Mouse (Mus musculus) MEL (cell line): ENCODE measurements around the gene Clpsl2. TPM values are rescaled to one million over a fixed set of nuclear protein-coding genes. Genes with fewer than 3 reads are reported as not detected.

Experiments
- DNase-seq: peaks from one replicate; pipeline ENCODE4 v3.0.0; 2011; ENCODE audit warnings: low read depth, low spot score
- H3K27ac ChIP-seq: 2 replicates; pipeline ENCODE4 v1.5.1; 2012; ENCODE audit warnings: low read depth, mild to moderate bottlenecking, control low read depth, low read length, moderate library complexity; ENCODE audit not compliant: control insufficient read depth
- H3K27me3 ChIP-seq, 2 experiments: fragments of 150-350 bp in 1 of 2; sonication (generic) in 1 of 2; 2 replicates each; pipeline ENCODE4 v1.6.1; 2012; ENCODE audit warnings: low read length in 2 of 2, mild to moderate bottlenecking in 2 of 2, improper control_type of control experiment in 1 of 2, moderate library complexity in 1 of 2; ENCODE audit not compliant: insufficient read depth in 2 of 2, control insufficient read depth in 1 of 2
- H3K36me3 ChIP-seq, 2 experiments: 2 replicates each; pipeline ENCODE4 v1.6.1; 2012 to 2014; ENCODE audit warnings: low read length in 2 of 2, improper control_type of control experiment in 1 of 2, inconsistent platforms in 1 of 2, mild to moderate bottlenecking in 1 of 2; ENCODE audit not compliant: insufficient read depth in 2 of 2, control insufficient read depth in 1 of 2
- H3K4me1 ChIP-seq, 2 experiments: fragments of 150-350 bp in 1 of 2; sonication (generic) in 1 of 2; 2 replicates each; pipeline ENCODE4 v1.6.1; 2012; ENCODE audit warnings: low read length in 2 of 2, improper control_type of control experiment in 1 of 2, mild to moderate bottlenecking in 1 of 2; ENCODE audit not compliant: insufficient read depth in 2 of 2, control insufficient read depth in 1 of 2
- H3K4me3 ChIP-seq, 2 experiments: fragments of 150-350 bp in 1 of 2; sonication (generic) in 1 of 2; 2 replicates each; pipeline ENCODE4 v1.5.1; 2012; ENCODE audit warnings: low read depth in 2 of 2, low read length in 2 of 2, mild to moderate bottlenecking in 2 of 2, moderate library complexity in 2 of 2, control low read depth in 1 of 2, improper control_type of control experiment in 1 of 2; ENCODE audit not compliant: control insufficient read depth in 1 of 2, insufficient read depth in 1 of 2
- H3K79me2 ChIP-seq: 2 replicates; pipeline ENCODE4 v1.6.1; 2012; ENCODE audit warnings: mild to moderate bottlenecking, low read length, moderate library complexity; ENCODE audit not compliant: control insufficient read depth, poor library complexity, insufficient read depth
- H3K9ac ChIP-seq: 2 replicates; pipeline ENCODE4 v1.6.1; 2012; ENCODE audit warnings: low read depth, mild to moderate bottlenecking, control low read depth, low read length, moderate library complexity; ENCODE audit not compliant: control insufficient read depth, poor library complexity, severe bottlenecking
- H3K9me3 ChIP-seq: fragments of 150-350 bp; sonication (generic); replicated peaks from 2 replicates; pipeline ENCODE4 v1.6.1; 2012; ENCODE audit warnings: mild to moderate bottlenecking, low read length, improper control_type of control experiment, moderate library complexity; ENCODE audit not compliant: insufficient read depth
- CHD2 ChIP-seq: IDR thresholded peaks from 2 replicates; pipeline ENCODE4 v1.6.1; 2011; ENCODE audit warnings: low read length, improper control_type of control experiment
- ELF1 ChIP-seq: IDR thresholded peaks from 2 replicates; pipeline ENCODE4 v1.6.1; 2014; ENCODE audit warnings: low read depth, mild to moderate bottlenecking, inconsistent platforms, low read length, improper control_type of control experiment, moderate library complexity
- EP300 ChIP-seq, 2 experiments: IDR thresholded peaks; 2 replicates each; pipeline ENCODE4 v1.6.1; 2011; ENCODE audit warnings: improper control_type of control experiment in 2 of 2, low read length in 2 of 2, low read depth in 1 of 2, mild to moderate bottlenecking in 1 of 2
- GATA1 ChIP-seq: IDR thresholded peaks from 2 replicates; pipeline ENCODE4 v1.6.1; 2011; ENCODE audit warnings: low read depth, low read length, improper control_type of control experiment
- MAFK ChIP-seq: IDR thresholded peaks from 2 replicates; pipeline ENCODE4 v1.6.1; 2011; ENCODE audit warnings: low read depth, mild to moderate bottlenecking, low read length, improper control_type of control experiment, borderline replicate concordance
- MAX ChIP-seq: IDR thresholded peaks from 2 replicates; pipeline ENCODE4 v1.6.1; 2011; ENCODE audit warnings: low read length, improper control_type of control experiment
- MXI1 ChIP-seq: IDR thresholded peaks from 2 replicates; pipeline ENCODE4 v1.6.1; 2011; ENCODE audit warnings: mild to moderate bottlenecking, low read depth, low read length, improper control_type of control experiment
- MYB ChIP-seq: IDR thresholded peaks from 2 replicates; pipeline ENCODE4 v1.6.1; 2011; ENCODE audit warnings: mild to moderate bottlenecking, low read depth, low read length, improper control_type of control experiment
- MYC ChIP-seq: IDR thresholded peaks from 2 replicates; pipeline ENCODE4 v1.6.1; 2011; ENCODE audit warnings: low read depth, mild to moderate bottlenecking, low read length, improper control_type of control experiment, moderate library complexity
- NELFE ChIP-seq: IDR thresholded peaks from 2 replicates; pipeline ENCODE4 v1.6.1; 2011; ENCODE audit warnings: low read depth, low read length, improper control_type of control experiment
- POLR2A ChIP-seq, 2 experiments: IDR thresholded peaks; 2 replicates each; pipeline ENCODE4 v1.6.1; 2011 to 2012; ENCODE audit warnings: low read length in 2 of 2, mild to moderate bottlenecking in 2 of 2, control low read depth in 1 of 2, improper control_type of control experiment in 1 of 2, low read depth in 1 of 2, moderate library complexity in 1 of 2; ENCODE audit not compliant: control insufficient read depth in 1 of 2, insufficient read depth in 1 of 2, poor library complexity in 1 of 2
- RAD21 ChIP-seq: IDR thresholded peaks from 2 replicates; pipeline ENCODE4 v1.6.1; 2011; ENCODE audit warnings: mild to moderate bottlenecking, low read depth, low read length, improper control_type of control experiment
- RCOR1 ChIP-seq: IDR thresholded peaks from 2 replicates; pipeline ENCODE4 v1.6.1; 2012; ENCODE audit warnings: low read depth, mild to moderate bottlenecking, inconsistent platforms, low read length, improper control_type of control experiment
- SIN3A ChIP-seq: IDR thresholded peaks from 2 replicates; pipeline ENCODE4 v1.6.1; 2012; ENCODE audit warnings: low read length, improper control_type of control experiment, inconsistent platforms
- SMC3 ChIP-seq: IDR thresholded peaks from 2 replicates; pipeline ENCODE4 v1.6.1; 2011; ENCODE audit warnings: low read depth, low read length, improper control_type of control experiment
- TBP ChIP-seq: IDR thresholded peaks from 2 replicates; pipeline ENCODE4 v1.8.0; 2011; ENCODE audit warnings: low read depth, low read length, improper control_type of control experiment
- UBTF ChIP-seq: IDR thresholded peaks from 2 replicates; pipeline ENCODE4 v1.6.1; 2012; ENCODE audit warnings: low read depth, mild to moderate bottlenecking, inconsistent platforms, low read length, improper control_type of control experiment, moderate library complexity, borderline replicate concordance; ENCODE audit not compliant: insufficient read depth
- USF2 ChIP-seq, 2 experiments: IDR thresholded peaks; 2 replicates each; pipeline ENCODE4 v1.6.1; 2011 to 2012; ENCODE audit warnings: improper control_type of control experiment in 2 of 2, low read length in 2 of 2, borderline replicate concordance in 1 of 2, inconsistent platforms in 1 of 2, low read depth in 1 of 2, mild to moderate bottlenecking in 1 of 2; ENCODE audit not compliant: insufficient read depth in 1 of 2
- ZKSCAN1 ChIP-seq: IDR thresholded peaks from 2 replicates; pipeline ENCODE4 v1.6.1; 2012; ENCODE audit warnings: low read depth, mild to moderate bottlenecking, inconsistent platforms, low read length, improper control_type of control experiment, moderate library complexity
- ZNF384 ChIP-seq: IDR thresholded peaks from 2 replicates; pipeline ENCODE4 v1.6.1; 2012; ENCODE audit warnings: low read depth, mild to moderate bottlenecking, inconsistent platforms, low read length, improper control_type of control experiment
- polyA plus RNA-seq, 2 experiments: library from polyadenylated mRNA; stranded (reverse) in 1 of 2; unstranded in 1 of 2; fragments of >175 nt in 1 of 2; fragments of >200 nt in 1 of 2; gene quantifications; 2 replicates each; pipeline versions ENCODE4 v1.2.1 to v1.2.4; 2012; ENCODE audit warnings: low replicate concordance in 2 of 2, low read depth in 1 of 2; ENCODE audit not compliant: insufficient read length in 2 of 2, insufficient read depth in 1 of 2, missing spikeins in 1 of 2
- total RNA-seq: library from RNA; depleted of rRNA; stranded (reverse); fragments of 300-350 nt; gene quantifications from 2 replicates; pipeline ENCODE4 v1.2.3, GENCODE M21; 2012

The Clpsl2 gene
- total and polyA plus RNA-seq, 3 experiments: not detected

DNA sequence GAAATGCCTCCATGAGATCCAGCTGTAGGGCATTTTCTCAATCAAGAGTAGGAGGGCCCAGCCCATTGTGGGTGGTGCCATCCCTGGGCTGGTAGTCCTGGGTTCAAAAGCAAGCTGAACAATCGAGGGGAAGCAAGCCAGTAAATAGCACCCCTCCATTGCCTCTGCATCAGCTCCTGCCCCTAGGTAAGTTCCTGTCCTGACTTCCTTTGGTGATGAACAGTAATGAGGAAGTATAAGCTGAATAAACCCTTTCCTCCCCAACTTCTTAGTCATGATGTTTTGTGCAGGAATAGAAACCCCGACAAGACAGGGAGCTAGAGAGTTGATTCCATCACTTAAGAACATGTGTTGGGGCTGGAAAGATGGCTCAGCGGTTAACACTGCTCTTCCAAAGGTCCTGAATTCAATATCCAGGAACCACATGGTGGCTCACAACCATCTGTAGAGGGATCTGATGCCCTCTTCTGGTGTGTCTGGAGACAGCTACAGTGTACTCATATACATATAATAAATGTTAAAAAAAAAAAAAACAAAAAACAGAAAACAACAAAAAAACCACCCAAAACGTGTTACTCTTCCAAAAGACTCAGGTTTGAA, 24.3 kb upstream of the Clpsl2 start:
- Histone ChIP-seq H3K27me3 (no peaks in the 10 kb centered on the region), H3K36me3 (peaks cover 0 to 23% of the 10 kb centered on the region in 2 experiments; a peak in 2 of 4 replicates)

DNA sequence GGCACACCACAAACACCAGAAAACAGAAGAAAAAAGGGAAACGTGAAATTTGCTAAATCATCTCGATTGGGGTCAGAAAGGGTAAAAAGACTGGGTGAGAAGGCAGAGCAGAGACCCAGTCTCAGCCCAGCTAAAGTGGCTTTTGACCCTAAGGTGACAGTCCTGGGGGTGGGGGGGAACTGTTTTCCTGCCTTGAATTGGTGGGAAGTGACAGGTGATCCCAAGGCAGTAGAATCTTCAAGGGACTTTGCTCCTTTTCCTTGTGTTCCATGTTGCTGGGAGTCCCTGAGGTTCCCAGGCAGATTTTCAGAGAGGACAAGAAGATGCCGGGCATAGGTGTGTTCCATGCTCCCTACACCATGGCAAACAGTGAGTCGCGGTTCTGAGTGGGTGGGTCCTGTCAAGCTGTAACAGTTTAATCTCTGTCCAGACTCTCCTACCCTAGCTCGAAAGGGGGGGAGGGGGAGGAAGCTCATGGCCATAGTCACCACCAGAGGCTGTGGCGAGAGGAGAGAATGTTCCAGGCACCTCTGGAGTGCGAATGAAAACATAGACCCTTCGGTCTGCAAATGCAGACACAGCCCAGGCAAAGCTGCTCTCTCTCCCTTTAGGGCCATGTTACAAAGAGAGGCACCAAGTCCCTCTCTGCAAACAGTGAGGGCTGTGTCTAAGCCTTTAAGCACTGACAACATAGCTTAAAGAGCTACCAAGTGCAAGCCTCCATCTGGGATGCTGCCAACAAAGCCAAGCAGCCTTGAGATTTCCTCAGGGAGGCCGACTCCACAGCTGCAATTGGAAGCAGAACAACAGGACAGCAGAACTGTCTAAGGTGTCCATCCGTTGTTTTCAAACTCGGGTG, 21.8 kb upstream of the Clpsl2 start:
- Histone ChIP-seq H3K27me3 (no peaks in the 10 kb centered on the region), H3K4me1 (peaks cover 8 to 21% of the 10 kb centered on the region in 2 experiments; a peak in 3 of 4 replicates), H3K27ac (no peak overlapping the region)

More for the DNA sequence above, 24.3 kb upstream of the Clpsl2 start:
- no peak overlapping the region for H3K4me3 ChIP-seq
- TF ChIP-seq TBP (peak; percentile 60; the same call in 1 of the 2 replicates), MYB (no peak), MYC (peak; percentile 61; the same call in 1 of the 2 replicates), ZNF384 (peak; percentile 40; the same call in 1 of the 2 replicates), POLR2A (IDR thresholded peaks at IDR 0.05; ENCODE audit: control insufficient read depth in 1 of 2, insufficient read depth in 1 of 2, low read depth in 1 of 2, low read length in 2 of 2, poor library complexity in 1 of 2) (peak in 1 of 2 experiments; percentile 29; a peak in 1 of 4 replicates), ELF1 (0 out of 2 replicates have a peak, but pooled peaks have one; percentile 14)
- TF ChIP-seq, all 39 proteins: peak for 5
- Histone ChIP-seq H3K9ac (no peak overlapping the region), H3K9me3 (no peaks in the 10 kb centered on the region), H3K27ac (peak overlapping the region; percentile 93), H3K79me2 (peaks cover 5% of the 10 kb centered on the region; the same call in 1 of the 2 replicates), H3K4me1 (peaks cover 8 to 27% of the 10 kb centered on the region in 2 experiments; a peak in 3 of 4 replicates)
- DNase-seq: peak; percentile 67

DNA sequence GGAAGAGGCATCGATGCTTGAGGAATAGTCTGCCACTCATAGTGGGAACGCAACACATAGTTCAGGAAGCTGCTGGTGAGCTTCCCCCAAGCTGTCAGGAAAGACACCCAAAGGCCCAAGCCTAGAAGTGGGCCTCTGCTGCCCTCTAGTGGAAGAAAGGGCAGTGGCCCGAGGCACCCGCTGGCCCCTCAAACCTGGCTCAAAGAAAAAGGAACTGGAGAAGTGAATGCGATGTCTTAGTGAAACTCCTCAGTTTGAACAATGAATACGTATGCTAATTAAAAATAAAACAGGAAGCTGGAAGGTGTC, 21.2 kb upstream of the Clpsl2 start:
- DNase-seq: peak; percentile 90
- TF ChIP-seq MYC (peak; percentile 69; the same call in 1 of the 2 replicates), SIN3A (peak; percentile 67), RCOR1 (0 out of 2 replicates have a peak, but pooled peaks have one; percentile 14), GATA1 (no peak), RAD21 (peak; percentile 100), UBTF (no peak), ZKSCAN1 (no peak), EP300 (IDR thresholded peaks at IDR 0.05; ENCODE audit: low read depth in 1 of 2, low read length in 2 of 2) (peak in 1 of 2 experiments; percentile 47; a peak in 1 of 4 replicates), SMC3 (peak; percentile 94), MYB (no peak), NELFE (0 out of 2 replicates have a peak, but pooled peaks have one; percentile 19), MAX (0 out of 2 replicates have a peak, but pooled peaks have one; percentile 32), ZNF384 (peak; percentile 32; the same call in 1 of the 2 replicates), USF2 (IDR thresholded peaks at IDR 0.05; ENCODE audit: borderline replicate concordance in 1 of 2, insufficient read depth in 1 of 2, low read depth in 1 of 2, low read length in 2 of 2) (no peak), CHD2 (no peak), MXI1 (peak; percentile 59; the same call in 1 of the 2 replicates)

More for the DNA sequence above, 21.8 kb upstream of the Clpsl2 start:
- peak; percentile 38 for DNase-seq
- Histone ChIP-seq H3K9me3 (no peaks in the 10 kb centered on the region), H3K79me2 (peaks cover 5% of the 10 kb centered on the region; the same call in 1 of the 2 replicates), H3K36me3 (peaks cover 0 to 17% of the 10 kb centered on the region in 2 experiments; a peak in 2 of 4 replicates), H3K9ac (peak overlapping the region; percentile 20), H3K4me3 (peak overlapping the region; percentile 26 to 34)
- TF ChIP-seq EP300 (IDR thresholded peaks at IDR 0.05; ENCODE audit: low read depth in 1 of 2, low read length in 2 of 2) (peak in 1 of 2 experiments; percentile 12; a peak in 1 of 4 replicates), USF2 (IDR thresholded peaks at IDR 0.05; ENCODE audit: borderline replicate concordance in 1 of 2, insufficient read depth in 1 of 2, low read depth in 1 of 2, low read length in 2 of 2) (no peak), MAFK (0 out of 2 replicates have a peak, but pooled peaks have one; percentile 40), MYB (no peak), UBTF (no peak), SIN3A (0 out of 2 replicates have a peak, but pooled peaks have one; percentile 15)

More for the DNA sequence above, 21.2 kb upstream of the Clpsl2 start:
- Histone ChIP-seq H3K36me3 (peaks cover 0 to 17% of the 10 kb centered on the region in 2 experiments; a peak in 2 of 4 replicates), H3K9me3 (no peaks in the 10 kb centered on the region), H3K27ac (no peak overlapping the region), H3K4me3 (peak overlapping the region; percentile 26 to 57), H3K4me1 (peaks cover 8 to 21% of the 10 kb centered on the region in 2 experiments; a peak in 3 of 4 replicates), H3K79me2 (peaks cover 5% of the 10 kb centered on the region; the same call in 1 of the 2 replicates), H3K9ac (peak overlapping the region; percentile 41), H3K27me3 (no peaks in the 10 kb centered on the region)
